Mouse (Mus musculus): ENCODE measurements around the gene Ier2. TPM values are rescaled to one million over a fixed set of nuclear protein-coding genes. Genes with fewer than 3 reads are reported as not detected.
"Not testable (repeated sequence)": the region's sequence is repeated elsewhere in the genome, so short reads cannot be mapped to it uniquely, and the experiment has no call there.

Ier2 gene
- polyA plus RNA-seq, 1 experiment from 2014 or later: 113 TPM

DNA sequence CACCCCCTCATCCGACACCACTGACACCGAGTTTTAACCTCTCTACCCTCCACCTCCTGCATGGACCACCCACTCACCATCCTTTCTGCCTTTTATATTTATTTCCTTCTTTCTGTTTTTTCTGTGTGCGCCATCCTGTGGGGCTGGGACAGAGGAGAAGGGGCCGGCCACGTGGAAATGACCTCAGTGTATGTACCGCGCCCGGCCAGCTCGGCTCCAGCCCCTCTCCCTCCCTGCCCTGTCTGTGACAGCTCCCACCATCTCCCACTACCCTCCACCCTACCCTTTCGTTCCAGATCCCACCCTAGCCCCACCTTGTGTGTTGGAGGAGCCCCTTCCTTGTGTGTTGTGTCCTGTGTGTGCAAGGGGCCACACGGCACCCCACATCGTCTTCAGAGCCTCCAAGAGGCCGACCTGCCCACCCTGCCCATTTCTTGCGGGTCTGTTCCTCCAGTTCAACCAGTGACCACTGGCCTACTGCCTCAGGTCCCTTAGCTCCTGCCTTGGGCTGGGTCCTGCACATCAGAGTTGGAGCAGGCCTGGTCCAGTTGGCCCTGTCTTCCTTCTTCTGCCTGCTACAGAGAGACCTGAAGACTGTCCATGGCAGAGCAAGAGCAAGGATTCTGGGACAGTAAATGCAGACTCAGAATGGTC is 27.1 kb downstream of the Ier2 start:
- DNase-seq (ENCODE audit: low read depth, low spot score) (no peak), ATAC-seq (no peak)
- CTCF ChIA-PET: interaction anchor here (1.3 kb wide), 1 partner anchor 40 kb away, joined by 4 read pairs; no protein-coding TSS in a partner anchor
- H3K27me3 ChIP-seq: no peaks in the 10 kb centered on the region
- POLR2A ChIA-PET: no interaction called here
- TF ChIP-seq CTCF (IDR thresholded peaks at IDR 0.05): no peak
- in situ Hi-C loops (cut with MboI; ENCODE audit: low pct_unique_long_range_greater_than_20kb): loop anchor here (5.0 kb wide), 1 partner anchor 43 kb away; no protein-coding TSS in a partner anchor

GRCm38 (mm10) chr8:84634849-84635304 is 27.8 kb downstream of the Ier2 start:
- ATAC-seq: no peak
- no peaks in the 10 kb centered on the region for H3K27me3 ChIP-seq
- in situ Hi-C loops (cut with MboI; ENCODE audit: low pct_unique_long_range_greater_than_20kb): loop anchor here (5.0 kb wide), 1 partner anchor 43 kb away; no protein-coding TSS in a partner anchor
- no peak for DNase-seq (ENCODE audit: low read depth, low spot score)
- TF ChIP-seq CTCF (IDR thresholded peaks at IDR 0.05): no peak
- ChIA-PET CTCF (interaction anchor here (0.6 to 1.3 kb wide), 2 partner anchors 39 to 41 kb away, joined by 3 to 4 read pairs; no protein-coding TSS in a partner anchor), POLR2A (no interaction called here)

DNA sequence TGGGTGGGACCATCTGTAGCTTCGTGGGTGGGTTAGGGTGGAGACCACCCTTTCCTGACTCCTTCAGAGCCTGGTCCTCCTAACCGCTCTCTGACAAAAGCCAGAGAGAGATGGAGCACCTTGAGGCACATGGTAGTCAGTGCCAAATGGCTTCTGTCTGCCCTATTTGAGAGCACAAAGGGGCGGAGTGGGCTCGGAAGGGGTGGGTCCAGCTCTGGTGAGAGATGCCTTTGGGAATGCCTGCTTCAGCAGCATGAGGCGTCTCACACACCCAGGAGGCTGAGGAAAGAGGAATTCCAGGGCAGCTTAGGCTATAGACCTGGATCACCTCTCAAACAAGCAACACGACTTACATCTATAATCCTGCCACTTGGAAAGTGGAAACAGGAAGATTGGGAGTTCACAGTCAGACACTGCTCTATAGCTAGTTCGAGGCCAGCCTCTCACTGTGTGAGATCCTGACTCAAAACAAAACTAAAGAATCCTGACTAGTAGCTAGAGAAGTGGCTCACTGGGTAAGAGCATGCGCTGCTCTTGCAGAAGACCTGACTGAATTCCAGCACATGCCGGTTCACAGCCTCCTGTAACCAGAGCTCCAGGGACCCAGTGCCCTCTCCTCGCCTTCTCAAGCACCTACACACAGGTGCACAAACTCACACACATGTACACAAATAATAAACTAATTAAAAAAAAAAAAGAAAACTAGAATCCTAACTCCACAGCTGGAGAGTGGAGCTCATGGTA is 28.6 kb downstream of the Ier2 start:
- no peaks in the 10 kb centered on the region for H3K27me3 ChIP-seq
- no peak for TF ChIP-seq CTCF (IDR thresholded peaks at IDR 0.05)
- ATAC-seq: no peak
- ChIA-PET POLR2A (no interaction called here), CTCF (interaction anchor here (0.6 kb wide), 1 partner anchor 40 kb away, joined by 3 read pairs; no protein-coding TSS in a partner anchor)
- DNase-seq (ENCODE audit: low read depth, low spot score): no peak
- in situ Hi-C loops (cut with MboI; ENCODE audit: low pct_unique_long_range_greater_than_20kb): no loop called here

GRCm38 (mm10) chr8:84631813-84632212 is 30.8 kb downstream of the Ier2 start:
- in situ Hi-C loops (cut with MboI; ENCODE audit: low pct_unique_long_range_greater_than_20kb): no loop called here
- no peaks in the 10 kb centered on the region for H3K27me3 ChIP-seq
- no peak for TF ChIP-seq CTCF (IDR thresholded peaks at IDR 0.05)
- no peak for ATAC-seq
- no peak for DNase-seq (ENCODE audit: low read depth, low spot score)
- CTCF ChIA-PET: no interaction called here
- POLR2A ChIA-PET: no interaction called here

- ATAC-seq (no peak), DNase-seq (ENCODE audit: low read depth, low spot score) (no peak)
- in situ Hi-C loops (cut with MboI; ENCODE audit: low pct_unique_long_range_greater_than_20kb): no loop called here
- TF ChIP-seq CTCF (IDR thresholded peaks at IDR 0.05): no peak
- CTCF ChIA-PET: no interaction called here
- POLR2A ChIA-PET: no interaction called here
- no peaks in the 10 kb centered on the region for H3K27me3 ChIP-seq
Measured at GRCm38 (mm10) chr8:84630145-84630544, 32.5 kb downstream of the Ier2 start.

DNA sequence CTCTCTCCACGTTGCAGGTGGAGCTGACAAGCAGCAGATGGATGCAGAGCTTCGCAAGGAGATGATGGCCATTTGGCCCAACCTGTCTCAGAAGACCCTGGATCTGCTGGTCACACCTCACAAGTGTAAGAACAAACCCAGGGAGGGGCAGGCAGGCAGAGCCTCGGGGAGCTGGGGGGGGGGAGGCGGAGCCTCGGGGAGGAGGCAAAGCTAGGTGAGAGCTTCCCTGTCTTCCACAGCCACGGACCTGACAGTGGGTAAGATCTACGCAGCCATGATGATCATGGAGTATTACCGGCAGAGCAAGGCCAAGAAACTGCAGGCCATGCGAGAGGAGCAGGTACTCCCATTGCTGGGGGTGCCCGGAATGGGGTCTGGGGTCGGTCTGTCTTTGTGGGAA is 33.1 kb downstream of the Ier2 start:
- in situ Hi-C loops (cut with MboI; ENCODE audit: low pct_unique_long_range_greater_than_20kb): no loop called here
- ChIA-PET POLR2A (no interaction called here), CTCF (no interaction called here)

GRCm38 (mm10) chr8:84623425-84623824 is 39.2 kb downstream of the Ier2 start:
- in situ Hi-C loops (cut with MboI; ENCODE audit: low pct_unique_long_range_greater_than_20kb); DNase-seq (ENCODE audit: low read depth, low spot score); ATAC-seq; CTCF ChIA-PET; POLR2A ChIA-PET: not testable (repeated sequence)
- H3K27me3 ChIP-seq: peaks cover 11% of the 10 kb centered on the region

More for the DNA sequence above, 33.1 kb downstream of the Ier2 start:
- DNase-seq (ENCODE audit: low read depth, low spot score) (no peak), ATAC-seq (no peak)
- TF ChIP-seq CTCF (IDR thresholded peaks at IDR 0.05): no peak
- H3K27me3 ChIP-seq: no peaks in the 10 kb centered on the region

DNA sequence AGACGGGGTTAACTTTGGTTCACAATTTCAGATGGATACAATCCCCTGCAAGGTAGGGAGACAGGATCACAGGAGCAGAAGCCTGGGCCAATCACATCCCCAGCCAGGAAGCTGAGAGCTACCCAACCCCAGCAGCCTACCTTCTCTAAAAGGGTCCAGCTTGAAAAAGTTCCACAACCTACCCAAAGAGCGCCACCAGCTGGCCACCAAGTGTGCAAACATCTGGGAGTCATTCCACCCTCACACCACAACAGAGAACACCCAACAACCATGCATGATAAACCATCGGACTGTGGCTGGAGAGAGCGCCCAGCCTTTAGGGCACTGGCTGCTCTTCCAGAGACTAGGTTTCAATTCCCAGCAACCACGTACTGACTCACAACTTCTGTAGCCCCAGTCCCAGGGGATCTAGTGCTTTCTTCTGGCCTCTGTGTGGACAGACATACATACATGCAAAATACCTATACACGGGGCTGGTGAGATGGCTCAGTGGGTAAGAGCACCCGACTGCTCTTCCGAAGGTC is 41.5 kb downstream of the Ier2 start:
- CTCF ChIA-PET: interaction anchor here (1.5 kb wide), 1 partner anchor 27 kb away, joined by 5 read pairs; no protein-coding TSS in a partner anchor
- no peak for ATAC-seq
- POLR2A ChIA-PET: no interaction called here
- in situ Hi-C loops (cut with MboI; ENCODE audit: low pct_unique_long_range_greater_than_20kb): no loop called here
- no peak for DNase-seq (ENCODE audit: low read depth, low spot score)
- no peak for TF ChIP-seq CTCF (IDR thresholded peaks at IDR 0.05)
- peaks cover 11% of the 10 kb centered on the region for H3K27me3 ChIP-seq

DNA sequence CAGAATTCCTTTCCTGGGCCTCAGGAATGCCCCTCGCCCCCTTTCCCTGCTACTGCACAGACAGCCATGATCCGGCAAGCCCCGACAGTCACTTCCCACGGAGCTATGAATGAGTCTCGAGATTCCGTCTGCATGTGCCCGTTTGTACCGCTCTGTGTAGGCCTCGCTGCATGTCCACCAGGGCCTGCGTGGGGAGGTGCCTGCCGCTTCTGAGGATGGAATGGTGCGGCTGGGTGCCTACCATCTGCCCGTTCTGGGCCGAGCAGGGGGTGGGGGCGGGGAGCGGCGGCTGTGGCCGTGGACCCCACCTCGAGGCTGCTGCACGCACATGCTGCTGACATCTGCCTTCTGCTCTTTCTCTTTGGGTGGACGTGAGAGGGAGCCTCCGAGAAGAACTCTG is 45.6 kb downstream of the Ier2 start:
- ChIA-PET CTCF (no interaction called here), POLR2A (no interaction called here)
- peaks cover 18% of the 10 kb centered on the region for H3K27me3 ChIP-seq
- DNase-seq (ENCODE audit: low read depth, low spot score): no peak
- no peak for TF ChIP-seq CTCF (IDR thresholded peaks at IDR 0.05)
- no peak for ATAC-seq
- in situ Hi-C loops (cut with MboI; ENCODE audit: low pct_unique_long_range_greater_than_20kb): no loop called here

GRCm38 (mm10) chr8:84615666-84616485 is 46.8 kb downstream of the Ier2 start:
- DNase-seq (ENCODE audit: low read depth, low spot score) (no peak), ATAC-seq (no peak)
- CTCF ChIA-PET: no interaction called here
- no peak for TF ChIP-seq CTCF (IDR thresholded peaks at IDR 0.05)
- POLR2A ChIA-PET: no interaction called here
- peaks cover 26% of the 10 kb centered on the region for H3K27me3 ChIP-seq
- in situ Hi-C loops (cut with MboI; ENCODE audit: low pct_unique_long_range_greater_than_20kb): no loop called here
